In the genomic region with DNA sequence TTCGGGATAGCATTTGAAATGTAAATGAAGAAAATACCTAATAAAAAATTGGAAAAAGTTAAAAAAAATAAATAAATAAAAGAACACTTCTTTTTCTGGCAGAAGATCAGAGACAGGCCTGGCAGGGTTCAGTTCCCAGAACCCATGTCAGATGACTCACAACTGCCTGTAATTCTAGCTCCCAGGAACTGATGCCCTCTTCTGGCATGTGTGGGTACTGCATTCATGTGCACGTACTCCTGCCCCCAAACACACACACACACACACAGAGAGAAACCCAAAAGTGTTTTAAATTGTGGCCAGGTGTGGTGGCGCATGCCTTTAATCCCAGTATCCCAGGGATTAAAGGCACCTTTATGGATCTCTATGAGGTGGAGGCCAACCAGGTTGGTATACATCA, we compare ENCODE assay signal across 8 mouse cellular contexts. TPM values are rescaled to one million over a fixed set of nuclear protein-coding genes. Genes with fewer than 3 reads are reported as not detected.
A peak's percentile ranks its signal among the peaks of the same experiment; 100 is the strongest.
DNase-seq lines count a peak whose midpoint lies in the region; ATAC-seq and TF ChIP-seq lines count a peak whose summit lies in the region.

No protein-coding gene starts in this region.

- no peak for DNase-seq in heart, postnatal 0 days (ENCODE audit: low spot score)
- DNase-seq in heart, embryonic 10.5 days (ENCODE audit: low spot score), result no peak
- DNase-seq in 416B (ENCODE audit: low read depth), result peak; percentile 71
- DNase-seq in T-cell, adult 2 months (ENCODE audit: low spot score), result peak; percentile 20
- peak; percentile 7 for DNase-seq in lung, postnatal 14 days
- DNase-seq in frontal cortex, postnatal 25 days (ENCODE audit: low spot score in 2 of 2), result no peak
- DNase-seq in left cerebral cortex, postnatal 36 days (ENCODE audit: low spot score in 2 of 2), result no peak
- DNase-seq in urinary bladder, postnatal 10 days (ENCODE audit: low spot score), result no peak

- peaks cover 50% of the 10 kb centered on the region for H3K36me3 ChIP-seq in heart, postnatal 0 days (replicated peaks; ENCODE audit: control insufficient read depth, insufficient read depth, low read length)
- peaks cover 58% of the 10 kb centered on the region for H3K36me3 ChIP-seq in heart, embryonic 10.5 days

- no peak overlapping the region for H3K4me3 ChIP-seq in heart, postnatal 0 days (ENCODE audit: low read depth, low read length)
- H3K4me3 ChIP-seq in heart, embryonic 10.5 days, result no peak overlapping the region

- 100% methylated on average over 3 of the region's 3 CpGs for WGBS in heart, postnatal 0 days
- 93% methylated on average over 3 of the region's 3 CpGs for WGBS in heart, embryonic 10.5 days

- H3K9me3 ChIP-seq in heart, postnatal 0 days (replicated peaks; ENCODE audit: control insufficient read depth, low read length), result no peaks in the 10 kb centered on the region
- no peaks in the 10 kb centered on the region for H3K9me3 ChIP-seq in heart, embryonic 10.5 days

- H3K4me2 ChIP-seq in heart, postnatal 0 days (ENCODE audit: low read depth, low read length), result no peak overlapping the region

- no peaks in the 10 kb centered on the region for H3K27me3 ChIP-seq in heart, postnatal 0 days (ENCODE audit: control insufficient read depth, insufficient read depth, low read length)
- no peaks in the 10 kb centered on the region for H3K27me3 ChIP-seq in heart, embryonic 10.5 days (ENCODE audit: insufficient read depth, poor library complexity, severe bottlenecking)

- no peak overlapping the region for H3K27ac ChIP-seq in heart, postnatal 0 days (ENCODE audit: low read depth)
- H3K27ac ChIP-seq in heart, embryonic 10.5 days, result no peak overlapping the region

- TF ChIP-seq CTCF in heart, postnatal 0 days (IDR thresholded peaks at IDR 0.05; ENCODE audit: low read depth), result 0 out of 2 replicates have a peak, but pooled peaks have one; percentile 25

- no peak for TF ChIP-seq EP300 in heart, postnatal 0 days (IDR thresholded peaks at IDR 0.05; ENCODE audit: low read depth)

- no peak overlapping the region for H3K9ac ChIP-seq in heart, postnatal 0 days (replicated peaks; ENCODE audit: low read depth, low read length)

- intact Hi-C loops in left cerebral cortex, postnatal 36 days (cut with DNase I), result no loop called here

- no peaks in the 10 kb centered on the region for H3K4me1 ChIP-seq in heart, postnatal 0 days (ENCODE audit: control insufficient read depth, insufficient read depth)
- 0 out of 2 replicates have a peak, but pooled peaks cover 4% of the 10 kb centered on the region for H3K4me1 ChIP-seq in heart, embryonic 10.5 days

- ATAC-seq in heart, postnatal 0 days (ENCODE audit: insufficient read depth, low read depth), result no peak

RNA-seq across cellular contexts. Expression of a gene that starts 51.3 kb away (rescaled TPM):
- total RNA-seq in heart, postnatal 0 days (2014; rRNA removed; ENCODE audit: low replicate concordance), result 13.3 and 34.9 TPM in 2 replicates
- polyA plus RNA-seq in heart, postnatal 0 days (2015; fragmentation: Nextera tagmentation; extraction: Ambion mirVana), result 36.7 and 39.4 TPM in 2 replicates
- 62.2 and 68.1 TPM in 2 replicates for polyA plus RNA-seq in heart, embryonic 10.5 days (2016; fragmentation: Nextera tagmentation; extraction: Ambion mirVana)
- 10 to 100 TPM; 23.9 to 25.8 TPM for total RNA-seq in left cerebral cortex, postnatal 36 days (2021)

Comparison
In these comparisons a context has a peak if more than half of its experiments do, and no peak if none do; other contexts are left out.
1. DNase-seq: peak in 416B (single experiment), T-cell, adult 2 months (single experiment) and lung, postnatal 14 days (single experiment); none in heart, postnatal 0 days (single experiment), heart, embryonic 10.5 days (single experiment), frontal cortex, postnatal 25 days (0 of 2), left cerebral cortex, postnatal 36 days (0 of 2) and urinary bladder, postnatal 10 days (single experiment).